Mouse (Mus musculus): Measurements from ENCODE around the gene Aktip.

GRCm38 (mm10) chr8:91132731-91133130 is 67.0 kb downstream of the Aktip start:
- TF ChIP-seq CTCF (IDR thresholded peaks at IDR 0.05; ENCODE audit: low read depth) (no peak), EP300 (IDR thresholded peaks at IDR 0.05; ENCODE audit: low read depth) (no peak)
